Mouse (Mus musculus) ES-Bruce4 (cell line): ENCODE data around the gene Scp2.
A peak's percentile ranks its signal among the peaks of the same experiment; 100 is the strongest.

Experiments used
- CTCF ChIP-seq: IDR thresholded peaks from one replicate; pipeline ENCODE4 v1.8.1; 2011; ENCODE audit warnings: low read depth, low read length
- EP300 ChIP-seq: IDR thresholded peaks from 2 replicates; pipeline ENCODE4 v1.6.1; 2011; ENCODE audit warnings: low read depth, low read length; ENCODE audit not compliant: insufficient read depth
- POLR2A ChIP-seq: IDR thresholded peaks from one replicate; pipeline ENCODE4 v1.8.1; 2011; ENCODE audit warnings: low read length; ENCODE audit not compliant: insufficient read depth

GRCm38 (mm10) chr4:108071235-108071901, 73.4 kb downstream of the Scp2 start:
- TF ChIP-seq EP300: peak; percentile 68; the same call in 1 of the 2 replicates
- TF ChIP-seq POLR2A: no peak
- no peak for TF ChIP-seq CTCF
